Mouse (Mus musculus) forebrain, postnatal 0 days (tissue): ENCODE measurements around the gene Stk32c. TPM values are rescaled to one million over a fixed set of nuclear protein-coding genes. Genes with fewer than 3 reads are reported as not detected.

Source experiments
- ATAC-seq: fragments of 200-750 bp; cut with Nextera tagmentation; 2 replicates; pipeline ENCODE4 v1.8.0; 2017; ENCODE audit warnings: mild to moderate bottlenecking, moderate library complexity
- DNase-seq: peaks from one replicate; pipeline ENCODE4 v3.0.0-alpha.2; 2015
- H3K27ac ChIP-seq: fragments of 300-500 bp; sonication (generic); 2 replicates; pipeline ENCODE4 v1.5.1; 2014; ENCODE audit warnings: low read depth, mild to moderate bottlenecking, antibody characterized with exemption, low read length, moderate library complexity, mixed read lengths
- H3K27me3 ChIP-seq: fragments of 300-500 bp; sonication (generic); 2 replicates; pipeline ENCODE4 v1.6.1; 2014; ENCODE audit warnings: mild to moderate bottlenecking, low read length, mixed read lengths; ENCODE audit not compliant: insufficient read depth
- H3K36me3 ChIP-seq: fragments of 300-500 bp; sonication (generic); 2 replicates; pipeline ENCODE4 v1.6.1; 2014; ENCODE audit warnings: mild to moderate bottlenecking, moderate library complexity; ENCODE audit not compliant: insufficient read depth
- H3K4me1 ChIP-seq: fragments of 300-500 bp; sonication (generic); 2 replicates; pipeline ENCODE4 v1.6.1; 2014; ENCODE audit warnings: antibody characterized with exemption; ENCODE audit not compliant: insufficient read depth
- H3K4me2 ChIP-seq: fragments of 300-500 bp; sonication (generic); 2 replicates; pipeline ENCODE4 v1.6.1; 2014; ENCODE audit warnings: low read depth, mild to moderate bottlenecking, moderate library complexity
- H3K4me3 ChIP-seq: fragments of 300-500 bp; sonication (generic); 2 replicates; pipeline ENCODE4 v1.5.1; 2014; ENCODE audit warnings: low read depth, low read length, mixed read lengths
- H3K9ac ChIP-seq: fragments of 300-500 bp; sonication (generic); 2 replicates; pipeline ENCODE4 v1.6.1; 2014; ENCODE audit warnings: mild to moderate bottlenecking
- H3K9me3 ChIP-seq: fragments of 300-500 bp; sonication (generic); 2 replicates; pipeline ENCODE4 v1.6.1; 2016; ENCODE audit warnings: low read length
- CTCF ChIP-seq: sonication (generic); IDR thresholded peaks from 2 replicates; pipeline ENCODE4 v1.5.1; 2016; ENCODE audit warnings: antibody characterized with exemption, control low read depth, low read depth
- WGBS: fragments of 180-500 bp; shearing (Covaris S2); extraction: QIAGEN DNeasy Blood & Tissue Kit; methylation state at CpG from one replicate; pipeline ENCODE4 v1.1.7; 2014; 5-methylcytosine and 5-hydroxymethylcytosine counted together
- polyA plus RNA-seq: library from polyadenylated mRNA; unstranded; fragments of >200 nt; fragmentation: Nextera tagmentation; extraction: Ambion mirVana; gene quantifications from 2 replicates; pipeline ENCODE4 v1.2.1, GENCODE M21; 2015
- total RNA-seq: library from RNA; depleted of rRNA; stranded (reverse); fragments of >200 nt; gene quantifications from 2 replicates; pipeline ENCODE4 v1.2.3, GENCODE M21; 2014

Stk32c gene
- total and polyA plus RNA-seq, 2 experiments from 2014 or later = 2.8 to 30.7 TPM

DNA sequence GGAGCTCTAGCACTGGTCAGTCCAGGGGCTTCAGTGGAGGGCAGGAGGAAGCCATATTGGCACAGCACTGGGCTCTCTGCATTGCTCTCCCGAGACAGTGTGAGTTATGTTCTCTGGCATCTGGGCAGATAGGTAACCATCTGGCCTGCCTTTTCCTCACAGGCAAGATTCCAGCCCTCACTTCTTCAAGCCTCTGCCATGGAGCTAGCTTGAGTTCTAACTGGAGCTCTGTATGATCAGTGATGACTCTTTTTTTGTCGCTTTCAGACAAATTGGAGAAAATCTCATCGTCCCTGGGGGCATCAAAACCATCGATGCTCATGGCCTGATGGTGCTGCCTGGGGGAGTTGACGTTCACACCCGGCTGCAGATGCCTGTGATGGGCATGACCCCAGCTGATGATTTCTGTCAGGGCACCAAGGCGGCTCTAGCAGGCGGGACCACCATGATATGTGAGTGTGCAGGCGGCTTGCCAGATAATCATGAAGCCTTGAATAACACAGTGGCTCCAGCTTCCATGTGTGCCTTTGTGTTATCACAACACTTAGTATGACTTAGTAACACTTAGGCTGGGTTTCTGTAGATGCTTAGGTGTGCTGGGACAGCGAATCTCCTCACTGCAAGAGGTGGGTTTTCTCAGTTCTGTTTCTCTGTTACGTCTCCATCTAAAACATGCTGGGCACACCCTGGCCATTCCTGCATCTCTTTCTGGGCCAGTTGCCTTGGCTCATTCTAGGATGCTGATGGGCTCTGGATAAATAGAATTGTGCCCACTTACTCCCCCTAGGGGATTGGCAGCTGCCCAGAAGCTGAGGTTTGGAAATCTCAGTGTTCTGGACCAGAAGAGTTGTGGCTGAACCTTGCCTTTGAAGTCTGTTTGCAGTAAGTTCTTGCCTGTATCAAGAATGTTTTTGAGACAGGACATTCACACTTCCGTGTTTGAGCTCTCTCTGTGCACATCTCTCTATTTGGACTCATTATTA, 122.9 kb downstream of the Stk32c start:
- no peak overlapping the region for H3K4me3 ChIP-seq
- H3K27me3 ChIP-seq = no peaks in the 10 kb centered on the region
- 66% methylated on average over 12 of the region's 12 CpGs for WGBS
- peaks cover 47% of the 10 kb centered on the region for H3K36me3 ChIP-seq
- H3K27ac ChIP-seq = no peak overlapping the region
- peak; percentile 28; the same call in 1 of the 2 replicates for TF ChIP-seq CTCF
- DNase-seq = peak; percentile 72
- H3K9me3 ChIP-seq = no peaks in the 10 kb centered on the region
- no peak overlapping the region for H3K4me2 ChIP-seq
- H3K4me1 ChIP-seq = peaks cover 14% of the 10 kb centered on the region
- no peak for ATAC-seq
- H3K9ac ChIP-seq = no peak overlapping the region

- no peaks in the 10 kb centered on the region for H3K27me3 ChIP-seq
- 11% methylated on average over 2 of the region's 2 CpGs for whole genome bisulfite sequencing
- 0 out of 2 replicates have a peak overlapping the region, but pooled peaks have one; percentile 84 for H3K9ac ChIP-seq
- no peak overlapping the region for H3K4me3 ChIP-seq
- TF ChIP-seq CTCF = no peak
- ATAC-seq = peak; percentile 67
- peak overlapping the region; percentile 58 for H3K4me2 ChIP-seq
- H3K4me1 ChIP-seq = peaks cover 14% of the 10 kb centered on the region
- no peaks in the 10 kb centered on the region for H3K9me3 ChIP-seq
- peak; percentile 69 for DNase-seq
- no peak overlapping the region for H3K27ac ChIP-seq
- H3K36me3 ChIP-seq = peaks cover 30% of the 10 kb centered on the region
Measured at GRCm38 (mm10) chr7:139087801-139088200, 125.3 kb downstream of the Stk32c start.

GRCm38 (mm10) chr7:139086195-139087158, 126.6 kb downstream of the Stk32c start:
- no peaks in the 10 kb centered on the region for H3K9me3 ChIP-seq
- 2% methylated on average over 61 of the region's 61 CpGs for WGBS
- peak overlapping the region; percentile 84 for H3K9ac ChIP-seq
- H3K27ac ChIP-seq = peak overlapping the region; percentile 79
- DNase-seq (peak; percentile 41), ATAC-seq (peak; percentile 74)
- TF ChIP-seq CTCF = no peak
- peak overlapping the region; percentile 75 for H3K4me3 ChIP-seq
- peak overlapping the region; percentile 58 for H3K4me2 ChIP-seq
- no peaks in the 10 kb centered on the region for H3K27me3 ChIP-seq
- peaks cover 14% of the 10 kb centered on the region for H3K4me1 ChIP-seq
- H3K36me3 ChIP-seq = peaks cover 18% of the 10 kb centered on the region

DNA sequence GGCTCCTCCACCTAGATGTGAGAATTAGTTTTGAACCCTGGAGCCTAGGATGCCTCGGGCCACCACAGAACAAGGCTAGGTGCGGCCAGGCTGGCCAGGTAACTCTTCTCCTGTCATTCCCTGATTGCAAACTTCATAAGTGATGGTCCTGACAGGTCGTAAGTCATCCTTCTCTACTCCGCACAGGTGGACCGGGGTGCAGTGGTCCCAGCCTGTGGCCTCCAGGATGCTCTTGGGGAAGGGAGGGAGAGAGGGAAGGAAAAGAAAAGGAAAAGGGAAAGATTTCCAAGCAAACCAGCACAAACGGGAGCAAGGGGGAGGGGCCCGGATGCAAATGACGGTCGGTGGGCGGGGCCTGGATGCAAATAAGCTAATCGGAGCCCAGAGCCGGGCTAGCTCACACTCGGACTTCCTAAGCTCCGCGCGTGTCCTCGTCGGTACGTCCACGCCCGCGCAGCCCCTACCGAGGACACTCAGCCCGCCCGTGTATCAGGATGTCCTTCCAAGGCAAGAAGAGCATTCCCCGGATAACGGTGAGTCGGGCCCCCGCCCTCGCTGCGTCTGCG, 127.4 kb downstream of the Stk32c start, which contains the start of gene Dpysl4:
Gene Dpysl4, plus strand, starts transcription at position 373 of the 566 bp plus-strand sequence.
- DNase-seq (peak; percentile 87), ATAC-seq (peak; percentile 77)
- Histone ChIP-seq H3K4me1 (peaks cover 14% of the 10 kb centered on the region), H3K4me2 (peak within 1 kb of the TSS; percentile 58), H3K27me3 (no peaks in the 10 kb centered on the region), H3K36me3 (peaks cover 12% of the 10 kb centered on the region), H3K27ac (peak within 1 kb of the TSS; percentile 79), H3K4me3 (peak within 1 kb of the TSS; percentile 75), H3K9ac (peak within 1 kb of the TSS; percentile 84), H3K9me3 (no peaks in the 10 kb centered on the region)
- TF ChIP-seq CTCF = no peak
- WGBS = 8% methylated on average over 32 of the region's 32 CpGs

- WGBS = 51% methylated on average over 1 of the region's 1 CpGs
- H3K4me2 ChIP-seq = no peak overlapping the region
- no peak overlapping the region for H3K9ac ChIP-seq
- peaks cover 14% of the 10 kb centered on the region for H3K4me1 ChIP-seq
- no peak overlapping the region for H3K27ac ChIP-seq
- ATAC-seq (no peak), DNase-seq (no peak)
- H3K36me3 ChIP-seq = no peaks in the 10 kb centered on the region; the same call in 1 of the 2 replicates
- H3K9me3 ChIP-seq = no peaks in the 10 kb centered on the region
- no peaks in the 10 kb centered on the region for H3K27me3 ChIP-seq
- H3K4me3 ChIP-seq = no peak overlapping the region
- no peak for TF ChIP-seq CTCF
Measured at GRCm38 (mm10) chr7:139084316-139084715, 128.8 kb downstream of the Stk32c start.

DNA sequence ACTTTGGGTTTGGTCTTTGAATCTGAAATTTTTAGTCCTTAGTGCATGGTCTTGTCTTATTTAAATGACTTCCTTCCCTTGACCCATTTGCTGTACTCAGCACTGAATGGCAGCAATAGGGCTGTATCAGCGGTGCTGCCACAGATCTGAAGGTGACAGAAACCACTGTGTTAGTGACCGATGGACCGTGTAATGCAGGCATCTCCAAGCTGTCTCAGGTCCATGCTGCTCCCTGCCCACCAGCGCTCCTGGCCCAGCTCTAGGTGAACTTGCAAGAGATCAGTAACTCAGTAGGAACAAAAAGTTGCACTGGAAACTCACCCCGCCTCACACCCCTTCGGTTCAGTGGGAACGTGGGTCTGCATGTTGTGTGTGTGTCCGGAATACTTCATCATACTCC, 130.8 kb downstream of the Stk32c start:
- no peak for ATAC-seq
- TF ChIP-seq CTCF = no peak

More for the DNA sequence above, 130.8 kb downstream of the Stk32c start:
- Histone ChIP-seq H3K9me3 (no peaks in the 10 kb centered on the region), H3K4me3 (no peak overlapping the region), H3K36me3 (no peaks in the 10 kb centered on the region; the same call in 1 of the 2 replicates), H3K27ac (no peak overlapping the region), H3K27me3 (no peaks in the 10 kb centered on the region), H3K9ac (no peak overlapping the region), H3K4me1 (peaks cover 21% of the 10 kb centered on the region), H3K4me2 (no peak overlapping the region)
- WGBS = 53% methylated on average over 8 of the region's 8 CpGs
- no peak for DNase-seq
